Mouse (Mus musculus) liver (tissue): ENCODE data around the gene Cyp2d9.
"Not testable (repeated sequence)": the region's sequence is repeated elsewhere in the genome, so short reads cannot be mapped to it uniquely, and the experiment has no call there.

Experiments
- DNase-seq: peaks from one replicate; pipeline ENCODE4 v3.0.0-alpha.2; 2020; ENCODE audit warnings: mixed read lengths

Gene Cyp2d9

GRCm38 (mm10) chr15:82452133-82452532 lies 18.9 kb downstream of the Cyp2d9 start:
- not testable (repeated sequence) for DNase-seq

GRCm38 (mm10) chr15:82453501-82453900 lies 20.3 kb downstream of the Cyp2d9 start:
- not testable (repeated sequence) for DNase-seq

GRCm38 (mm10) chr15:82456086-82456790 lies 23.0 kb downstream of the Cyp2d9 start:
- DNase-seq: not testable (repeated sequence)

GRCm38 (mm10) chr15:82457064-82458021 lies 24.1 kb downstream of the Cyp2d9 start:
- DNase-seq: no peak

GRCm38 (mm10) chr15:82459266-82459665 lies 26.0 kb downstream of the Cyp2d9 start:
- not testable (repeated sequence) for DNase-seq

GRCm38 (mm10) chr15:82464701-82465100 lies 31.5 kb downstream of the Cyp2d9 start:
- DNase-seq: no peak

- not testable (repeated sequence) for DNase-seq
Observed at GRCm38 (mm10) chr15:82494273-82494672, 61.0 kb downstream of the Cyp2d9 start.
